Mouse (Mus musculus): ENCODE results near the gene Vps33b.

DNA sequence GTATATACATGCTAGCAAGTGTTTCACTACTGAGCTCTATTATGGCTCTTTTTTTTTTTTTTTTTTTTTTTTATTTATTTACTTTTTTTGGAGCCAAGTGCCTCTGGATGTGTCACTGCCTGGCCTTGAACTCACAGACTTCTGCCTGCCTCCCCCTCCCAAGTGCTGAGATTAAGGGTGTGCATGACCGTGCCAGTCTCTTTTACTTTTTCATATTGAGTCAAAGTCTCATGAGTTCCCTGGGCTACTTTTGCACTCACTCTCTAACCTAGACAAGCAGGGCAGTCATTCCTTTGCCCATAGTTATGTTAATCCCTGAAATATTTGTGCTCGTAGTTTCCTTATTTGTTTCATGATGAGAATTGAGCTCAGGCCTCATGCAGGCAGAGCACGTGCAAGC, 12.2 kb downstream of the Vps33b start:
- TF ChIP-seq CTCF (IDR thresholded peaks at IDR 0.05; ENCODE audit: low read depth, low read length): no peak
- TF ChIP-seq POLR2A (IDR thresholded peaks at IDR 0.05; ENCODE audit: extremely low read depth, insufficient read depth, low read length): no peak
